Mouse (Mus musculus) spleen, embryonic (tissue): ENCODE measurements around the gene Dcdc2a.

Experiments used
- CTCF ChIA-PET: fragments of 350-600 bp; sonication (Branson Sonifier 250); formaldehyde crosslinking; loops from one replicate; lab custom pipeline; 2022; lab: Charles Lee

The Dcdc2a gene

GRCm38 (mm10) chr13:25177835-25178234 lies 122.0 kb downstream of the Dcdc2a start:
- CTCF ChIA-PET, result no interaction called here

DNA sequence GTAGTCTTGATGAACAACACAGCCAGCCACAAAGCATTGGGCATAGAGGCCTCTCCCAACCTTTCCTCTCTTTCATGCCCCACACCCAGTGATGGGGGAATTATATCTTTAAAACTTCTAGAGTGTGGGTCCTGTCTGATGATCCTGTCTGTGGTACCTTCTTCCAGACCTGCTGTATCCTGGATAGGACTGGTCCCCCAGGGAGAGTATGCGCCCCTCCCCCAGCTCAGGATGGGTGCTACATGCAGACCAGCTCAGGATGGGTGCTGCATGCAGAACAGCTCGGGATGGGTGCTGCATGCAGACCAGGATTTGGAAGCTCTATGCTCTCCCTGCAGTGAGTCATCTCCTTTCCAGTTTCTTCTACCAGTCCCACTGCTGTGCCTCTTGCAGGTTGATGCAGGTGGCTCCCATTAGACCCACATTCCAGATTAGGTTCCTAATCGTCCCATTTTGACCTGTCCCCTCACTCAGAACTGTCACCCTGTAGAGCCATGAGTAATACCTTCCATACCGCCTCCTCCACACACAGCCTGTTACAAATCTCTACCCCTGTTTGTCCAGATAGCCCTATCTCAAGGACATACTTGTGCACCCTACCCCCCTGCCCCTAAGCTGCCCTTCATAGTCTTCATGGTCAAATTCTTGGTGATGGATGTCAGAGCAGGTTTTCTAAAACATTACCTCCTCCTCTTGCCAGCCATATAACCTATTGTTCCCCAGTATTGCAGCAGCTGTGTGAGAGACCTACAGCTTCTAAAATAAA lies 122.6 kb downstream of the Dcdc2a start:
- CTCF ChIA-PET, result no interaction called here

GRCm38 (mm10) chr13:25186436-25187325 lies 130.9 kb downstream of the Dcdc2a start:
- CTCF ChIA-PET, result no interaction called here

GRCm38 (mm10) chr13:25187326-25187710 lies 131.5 kb downstream of the Dcdc2a start:
- CTCF ChIA-PET, result no interaction called here

DNA sequence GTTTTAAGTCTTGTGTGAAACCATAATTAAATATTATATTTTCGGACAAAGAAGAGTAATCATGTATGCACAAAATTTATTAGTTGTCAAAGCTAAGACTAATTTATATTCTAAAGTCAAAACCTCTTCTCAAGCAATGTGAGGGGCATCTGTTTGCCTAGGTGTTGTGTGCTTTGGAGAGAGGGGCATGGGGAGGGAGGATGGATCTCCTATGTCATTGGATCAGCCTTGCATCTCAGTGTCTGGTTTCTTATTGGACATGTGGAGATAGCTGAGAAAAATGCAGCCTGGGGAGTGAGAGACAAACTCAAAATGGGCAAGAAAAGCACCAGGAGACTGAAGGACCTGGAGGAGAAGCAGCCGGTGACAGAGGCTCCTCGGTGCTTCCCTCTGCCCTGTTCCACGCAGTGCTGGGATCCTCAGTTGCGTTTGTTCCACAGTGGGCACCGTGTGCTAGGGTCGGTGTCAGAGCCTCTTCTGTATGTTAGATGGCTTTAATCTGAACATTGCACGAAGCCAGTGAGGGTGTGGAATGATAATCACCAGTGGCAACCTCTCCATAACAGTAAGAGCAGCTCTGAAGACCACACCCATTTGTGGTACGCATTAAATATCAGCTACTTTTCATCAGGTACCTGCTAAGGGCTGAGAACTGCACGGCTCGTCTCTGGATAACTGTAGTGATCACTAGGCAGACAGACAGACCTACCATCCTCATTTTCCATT lies 133.8 kb downstream of the Dcdc2a start:
- CTCF ChIA-PET, result no interaction called here

DNA sequence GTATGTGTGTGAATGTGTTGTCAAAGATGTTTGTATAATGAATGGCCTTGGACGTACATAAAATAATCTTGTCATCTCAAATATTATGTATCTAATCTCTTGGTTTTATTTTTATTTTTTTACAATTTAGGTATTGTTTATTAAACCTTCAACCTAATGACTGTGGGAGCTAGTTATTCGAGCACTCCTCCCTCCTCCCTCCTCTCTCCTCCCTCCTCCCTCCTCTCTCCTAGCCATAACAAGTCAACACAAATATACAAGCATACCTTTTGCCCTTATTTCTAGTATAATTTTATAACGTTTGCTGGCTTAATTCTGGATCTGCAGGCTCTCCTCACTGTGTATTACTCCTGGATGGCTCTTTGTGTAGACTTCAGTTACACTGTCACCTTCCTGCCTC lies 134.4 kb downstream of the Dcdc2a start:
- CTCF ChIA-PET, result no interaction called here

DNA sequence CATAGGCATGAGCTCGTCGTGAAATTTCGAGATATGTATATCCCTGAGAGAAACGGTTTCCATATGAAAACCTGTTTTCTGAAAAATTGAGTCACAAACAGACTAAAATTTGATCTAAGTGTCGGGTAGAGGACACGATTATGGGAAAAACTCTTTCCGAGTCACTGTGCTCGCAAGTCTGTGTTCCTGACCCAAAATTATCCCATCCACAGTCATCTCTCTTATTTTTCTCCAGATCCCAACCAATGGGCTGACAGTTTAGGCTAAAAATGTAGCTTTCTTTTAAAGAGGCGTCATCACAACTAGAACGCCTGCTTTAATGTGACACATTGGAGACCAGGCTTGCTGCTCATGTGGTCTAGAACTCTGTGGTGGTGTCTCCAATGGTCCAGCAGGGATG lies 139.9 kb downstream of the Dcdc2a start:
- CTCF ChIA-PET, result no interaction called here

DNA sequence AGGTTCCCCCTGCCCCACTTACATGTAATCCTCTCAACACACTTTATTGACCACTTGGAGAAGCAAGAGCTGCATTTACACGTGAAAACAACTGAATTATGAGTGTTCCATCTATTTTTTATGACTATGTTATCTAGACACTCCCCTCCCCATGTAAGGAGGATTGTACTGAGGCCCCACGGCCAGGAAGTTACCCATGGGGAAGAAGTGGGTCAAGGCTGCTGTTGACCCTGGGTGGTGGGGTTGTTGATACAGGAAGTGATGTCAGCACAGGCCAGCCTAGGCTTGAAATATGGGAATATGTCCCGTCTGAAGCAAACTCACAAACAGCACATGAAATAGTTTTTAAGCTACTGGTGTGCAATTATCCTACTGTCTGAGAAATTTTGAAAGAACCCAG lies 144.1 kb downstream of the Dcdc2a start:
- CTCF ChIA-PET, result no interaction called here

DNA sequence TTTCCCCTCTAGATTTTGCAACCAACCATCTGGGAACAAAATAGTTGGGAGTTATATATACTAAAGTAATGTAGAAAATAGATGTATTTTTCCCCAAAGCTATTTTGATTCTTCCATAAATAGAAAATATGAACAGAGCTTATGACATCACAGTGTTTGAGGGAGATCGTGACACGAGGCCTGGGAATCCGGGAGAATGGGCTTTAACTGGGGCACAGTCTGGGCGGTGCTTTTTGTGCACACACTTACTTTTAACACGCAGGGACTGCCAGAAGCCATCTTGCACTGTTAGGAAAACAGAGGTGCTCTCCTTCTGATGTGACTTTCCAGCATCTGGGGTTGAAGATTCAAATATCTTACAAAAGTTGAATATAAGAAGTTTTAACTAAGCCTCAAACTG lies 151.1 kb downstream of the Dcdc2a start:
- CTCF ChIA-PET, result no interaction called here

DNA sequence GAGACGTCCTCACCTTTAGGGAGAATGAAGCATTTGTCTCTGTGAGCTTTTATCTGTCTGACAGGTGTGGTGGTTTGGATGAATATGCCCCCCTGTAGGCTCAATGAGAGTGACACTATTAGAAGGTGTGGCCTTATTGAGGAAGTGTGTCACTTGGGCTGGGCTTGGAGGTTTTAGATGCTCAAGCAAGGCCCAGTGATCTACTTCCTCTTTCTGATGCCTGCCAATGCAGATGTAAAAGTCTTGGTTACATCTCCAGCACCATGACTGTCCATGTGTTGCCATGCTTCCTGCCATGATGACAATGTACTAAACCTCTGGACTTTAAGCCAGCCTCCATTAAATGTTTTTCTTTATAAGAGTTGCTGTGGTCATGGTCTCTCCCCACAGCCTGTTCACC lies 162.6 kb downstream of the Dcdc2a start:
- CTCF ChIA-PET, result no interaction called here

- CTCF ChIA-PET, result no interaction called here
Measured at GRCm38 (mm10) chr13:25220186-25220787, 164.5 kb downstream of the Dcdc2a start.

- CTCF ChIA-PET, result no interaction called here
Measured at GRCm38 (mm10) chr13:25251893-25252292, 196.1 kb downstream of the Dcdc2a start.

DNA sequence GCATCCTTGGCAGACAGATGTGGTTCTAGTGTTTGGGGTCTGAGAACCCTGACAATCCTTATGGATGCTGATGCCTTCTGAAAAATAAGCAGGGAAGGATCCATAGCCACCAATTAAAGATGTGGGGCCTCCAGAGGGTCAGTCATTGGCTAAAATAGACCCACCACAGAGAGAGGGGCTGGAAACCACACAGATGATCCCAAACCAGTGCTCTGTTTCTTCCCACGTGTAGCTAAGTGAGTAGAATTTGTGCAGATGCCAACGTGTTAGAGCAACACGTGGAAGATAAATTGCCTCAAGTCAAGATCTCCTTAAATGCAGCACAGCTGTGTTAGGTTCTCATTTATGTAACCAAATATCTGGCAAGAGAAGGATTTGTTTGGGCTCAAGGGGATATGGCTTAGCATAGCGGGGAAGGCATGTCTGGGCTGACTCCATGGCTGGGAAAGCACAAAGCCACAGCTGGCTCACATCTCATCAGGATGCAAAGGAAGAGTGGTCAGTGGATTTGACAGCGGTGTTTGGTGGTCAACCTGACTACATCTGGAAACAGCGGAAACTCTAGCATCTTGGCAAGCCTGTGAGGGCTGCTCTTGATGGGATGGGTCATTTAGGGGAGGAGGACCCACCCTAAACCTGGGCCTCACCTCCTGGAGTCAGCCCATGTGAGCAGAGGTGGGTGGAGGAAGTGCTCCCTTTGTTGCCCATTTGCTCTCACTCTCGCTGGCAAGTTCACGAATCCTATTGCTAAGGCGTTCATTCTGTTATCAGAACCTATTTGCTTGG lies 198.9 kb downstream of the Dcdc2a start:
- CTCF ChIA-PET, result no interaction called here

DNA sequence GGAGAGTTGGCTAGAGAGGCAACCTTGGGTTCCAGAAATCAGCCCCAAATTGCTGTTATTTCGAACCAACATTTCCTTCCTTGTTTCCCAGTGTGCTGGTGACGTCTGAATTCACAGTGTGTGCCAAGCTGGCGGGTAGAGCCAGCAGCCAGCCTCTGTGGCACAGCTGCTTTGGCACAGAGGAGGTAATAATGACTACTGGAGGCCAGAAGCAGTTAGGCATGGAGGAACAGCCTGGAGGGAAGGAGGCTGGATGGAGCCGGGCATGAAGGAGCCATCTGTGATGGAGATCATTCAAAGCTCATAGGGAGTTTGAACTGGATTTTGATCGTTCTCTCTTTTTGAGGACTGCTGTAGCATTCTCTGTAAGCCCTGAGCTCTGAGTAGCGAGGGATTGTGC lies 201.8 kb downstream of the Dcdc2a start:
- CTCF ChIA-PET, result no interaction called here
